Mouse (Mus musculus) gastrocnemius, postnatal 4 days (tissue): Measurements from ENCODE around the gene Olfr681. TPM values are rescaled to one million over a fixed set of nuclear protein-coding genes. Genes with fewer than 3 reads are reported as not detected.
"Not testable (repeated sequence)": the region's sequence is repeated elsewhere in the genome, so short reads cannot be mapped to it uniquely, and the experiment has no call there.

Experiments
- DNase-seq, 2 experiments: peaks; one replicate each; pipeline ENCODE4 v3.0.0; 2021 to 2022; ENCODE audit warnings: low spot score in 2 of 2, mixed read lengths in 2 of 2
- long read RNA-seq, 2 experiments: library from polyadenylated mRNA; stranded (forward); transcript quantifications; one replicate each; pipeline ENCODE4 v2.0.0; 2021
- total RNA-seq, 2 experiments: library from RNA; stranded (reverse); gene quantifications; 2 replicates each; pipeline ENCODE4 v1.2.3; 2021

Olfr681 gene
- not detected for total RNA-seq
- long read RNA-seq, experiment 1: 0 reads
- long read RNA-seq, experiment 2: 0 reads

DNA sequence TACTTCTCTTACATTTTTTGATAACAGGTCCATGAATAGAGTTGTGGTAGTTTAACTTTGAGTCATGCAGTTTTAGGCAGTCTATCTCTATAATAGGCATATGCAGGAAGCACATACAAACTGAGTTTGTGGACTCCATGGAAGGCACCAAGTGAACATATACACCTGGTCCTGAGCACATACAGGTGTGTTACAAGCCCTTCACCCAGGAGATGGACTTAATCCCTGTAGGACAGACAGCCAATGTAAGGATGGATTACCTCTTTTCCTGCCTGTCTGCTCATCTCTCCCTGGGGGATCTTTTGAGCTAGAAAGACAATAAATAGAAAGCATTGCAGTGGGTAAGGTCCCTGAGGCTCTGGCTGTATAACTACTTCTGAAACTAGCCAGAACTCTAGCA, at the start of gene Olfr681:
TSS of gene Olfr681 (plus strand) at position 301 of the 400 bp plus-strand sequence.
- DNase-seq: no peak

DNA sequence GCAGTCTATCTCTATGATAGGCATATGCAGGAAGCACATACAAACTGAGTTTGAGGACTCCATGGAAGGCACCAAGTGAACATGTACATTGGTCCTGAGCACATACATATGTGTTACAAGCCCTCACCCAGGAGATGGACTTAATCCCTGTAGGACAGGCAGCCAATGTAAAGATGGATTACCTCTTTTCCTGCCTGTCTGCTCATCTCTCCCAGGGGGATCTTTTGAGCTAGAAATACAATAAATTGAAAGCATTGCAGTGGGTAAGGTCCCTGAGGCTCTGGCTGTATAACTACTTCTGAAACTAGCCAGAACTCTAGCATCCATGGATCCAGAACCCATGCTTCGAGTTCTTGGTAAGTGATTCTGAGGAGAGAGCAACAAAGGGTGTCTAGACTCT, 35.7 kb upstream of the Olfr681 start, which contains the start of gene Olfr679:
TSS of gene Olfr679 (plus strand) at position 301 of the 400 bp plus-strand sequence.
- DNase-seq: no peak

DNA sequence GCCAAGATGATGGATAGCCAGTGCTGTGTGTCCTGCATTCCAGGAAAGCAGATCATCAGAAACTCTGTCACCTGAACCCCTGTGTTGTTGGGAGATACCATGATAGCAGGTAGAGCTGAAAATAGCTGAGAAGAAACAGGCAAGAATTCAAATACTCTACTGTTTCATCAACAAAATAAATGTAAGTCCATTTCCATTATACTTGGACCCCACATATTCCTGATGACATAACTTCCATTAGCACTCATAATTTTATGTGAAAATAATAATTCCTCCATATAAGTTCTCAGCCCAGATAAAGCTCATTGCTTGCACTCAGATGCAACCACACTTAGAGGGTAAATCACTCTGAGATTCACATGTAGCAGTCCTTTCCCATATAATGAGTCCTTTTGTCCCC, 23.9 kb upstream of the Olfr681 start, which contains the start of gene Olfr680-ps1:
TSS of gene Olfr680-ps1 (minus strand) at position 101 of the 400 bp plus-strand sequence.
- not testable (repeated sequence) for DNase-seq

DNA sequence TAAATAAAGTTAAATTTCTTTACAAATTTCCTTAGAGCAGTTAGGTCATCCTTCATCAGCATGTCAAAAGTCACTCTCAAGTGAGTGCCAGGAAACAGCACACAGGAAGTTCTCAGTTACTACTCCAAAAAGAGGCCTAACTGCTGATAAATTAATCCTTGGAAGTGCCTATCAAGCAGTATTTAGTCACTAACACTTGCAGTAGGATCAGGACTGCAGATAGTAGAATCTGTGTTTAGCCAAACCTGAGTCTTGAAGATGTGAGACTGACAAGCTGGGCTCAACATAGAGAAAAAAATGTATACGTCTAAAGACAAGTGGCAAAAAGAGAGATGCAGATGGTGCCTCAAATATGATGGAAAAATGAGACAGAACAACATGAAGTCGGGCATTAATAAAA, 24.6 kb downstream of the Olfr681 start:
- no peak for DNase-seq

DNA sequence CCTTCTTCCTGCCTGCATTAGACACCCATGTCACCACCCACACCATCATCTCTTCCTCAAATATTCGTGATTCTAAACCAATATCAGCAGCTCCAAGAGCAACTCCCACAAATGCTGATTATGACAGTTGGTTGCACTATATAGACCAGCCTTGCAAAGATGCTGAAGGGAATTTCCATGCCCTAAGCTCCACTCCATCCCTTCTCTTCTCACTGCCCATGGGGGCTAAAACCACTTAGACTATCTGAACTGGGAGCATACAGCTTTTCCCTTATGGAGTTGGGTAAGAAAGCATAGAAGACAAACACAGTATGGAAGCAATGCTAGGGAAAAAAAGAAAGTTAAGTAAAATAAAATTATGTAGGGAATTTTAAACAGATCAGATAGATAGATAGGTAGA, 30.3 kb downstream of the Olfr681 start, which contains the start of gene Olfr683:
TSS of gene Olfr683 (minus strand) at position 101 of the 400 bp plus-strand sequence.
- no peak for DNase-seq

DNA sequence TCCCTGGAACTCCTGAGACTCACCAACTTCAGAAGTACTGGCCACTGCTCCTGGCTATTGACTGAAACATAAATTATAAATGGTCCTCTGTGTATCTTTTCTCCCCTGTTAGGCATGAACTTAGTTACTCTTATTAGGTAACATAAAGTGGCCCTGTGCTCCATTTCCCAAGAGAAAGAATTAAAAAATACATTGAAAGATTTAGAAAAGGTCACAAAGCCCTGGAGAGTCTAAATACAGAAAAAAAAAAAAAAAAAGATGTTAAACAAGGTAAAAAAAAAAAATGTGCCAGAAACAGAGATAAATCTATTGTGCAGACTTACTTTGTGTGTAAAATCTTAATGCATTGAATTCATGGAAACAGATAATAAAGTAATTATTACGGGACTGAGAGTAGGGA, 46.9 kb downstream of the Olfr681 start, which contains the start of gene Olfr684:
TSS of gene Olfr684 (minus strand) at position 101 of the 400 bp plus-strand sequence.
- no peak for DNase-seq

DNA sequence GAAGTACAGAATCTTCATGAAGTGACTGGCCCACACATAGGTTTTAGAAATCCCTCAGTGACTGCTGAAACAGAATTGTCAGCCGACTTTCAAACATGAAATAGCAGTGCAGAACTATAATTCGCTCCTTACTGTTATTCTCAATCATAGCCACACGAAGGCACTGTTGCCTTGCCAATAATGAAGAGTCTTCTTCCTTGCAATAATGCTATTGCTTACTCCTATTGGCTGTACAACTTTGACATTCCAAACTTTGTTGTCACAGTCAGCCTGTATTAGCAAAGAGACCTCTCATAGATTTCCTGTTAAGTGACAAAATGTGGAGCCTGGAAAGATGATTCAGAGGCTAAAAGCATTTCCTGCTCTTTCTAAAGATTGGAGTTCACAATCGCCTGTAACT, 54.1 kb downstream of the Olfr681 start:
- no peak for DNase-seq

Other genes starting within 250 kb of the Olfr681 start
- gene Olfr665, start 238.8 kb upstream of the Olfr681 start, total RNA-seq: not detected
- not detected for gene Olfr666, start 220.9 kb upstream of the Olfr681 start, total RNA-seq
- gene Olfr667, start 195.4 kb upstream of the Olfr681 start, total RNA-seq: not detected
- not detected for gene Olfr668, start 188.8 kb upstream of the Olfr681 start, total RNA-seq
- gene Olfr669, start 182.6 kb upstream of the Olfr681 start, total RNA-seq: not detected
- not detected for gene Olfr670, start 154.2 kb upstream of the Olfr681 start, total RNA-seq
- gene Olfr671, start 137.7 kb upstream of the Olfr681 start, total RNA-seq: not detected
- gene Olfr672, start 114.8 kb upstream of the Olfr681 start, total RNA-seq: not detected
- gene Olfr675, start 88.4 kb upstream of the Olfr681 start, total RNA-seq: not detected
- gene Olfr676, start 84.1 kb upstream of the Olfr681 start, total RNA-seq: not detected
- gene Olfr677, start 65.5 kb upstream of the Olfr681 start, total RNA-seq: not detected
- gene Olfr678, start 52.4 kb upstream of the Olfr681 start, total RNA-seq: not detected
- gene Olfr679, start 35.6 kb upstream of the Olfr681 start, total RNA-seq: not detected
- gene Olfr680-ps1, start 24.0 kb upstream of the Olfr681 start, total RNA-seq: not detected
- not detected for gene Olfr683, start 30.2 kb downstream of the Olfr681 start, total RNA-seq
- gene Olfr684, start 46.8 kb downstream of the Olfr681 start, total RNA-seq: not detected
- not detected for gene Olfr685, start 69.2 kb downstream of the Olfr681 start, total RNA-seq
- gene Olfr686, start 90.6 kb downstream of the Olfr681 start, total RNA-seq: not detected
- gene Olfr688, start 171.3 kb downstream of the Olfr681 start, total RNA-seq: not detected
- gene Olfr689, start 194.3 kb downstream of the Olfr681 start, total RNA-seq: not detected
- gene Olfr690, start 217.3 kb downstream of the Olfr681 start, total RNA-seq: not detected
- not detected for gene Olfr691, start 225.4 kb downstream of the Olfr681 start, total RNA-seq